Mouse (Mus musculus) neural tube, embryonic 14.5 days (tissue): ENCODE measurements around the gene Gpr62. TPM values are rescaled to one million over a fixed set of nuclear protein-coding genes. Genes with fewer than 3 reads are reported as not detected.
A peak's percentile ranks its signal among the peaks of the same experiment; 100 is the strongest.

ENCODE experiments used
- ATAC-seq: fragments of 200-750 bp; cut with Nextera tagmentation; 2 replicates; pipeline ENCODE4 v1.8.0; 2017; ENCODE audit warnings: low read depth, mild to moderate bottlenecking, moderate TSS enrichment, moderate library complexity
- H3K27ac ChIP-seq: fragments of 300-500 bp; sonication (generic); 2 replicates; pipeline ENCODE4 v1.5.1; 2014; ENCODE audit warnings: low read depth, mild to moderate bottlenecking, control low read depth, low read length, moderate library complexity, mixed read lengths
- H3K27me3 ChIP-seq: fragments of 300-500 bp; sonication (generic); 2 replicates; pipeline ENCODE4 v1.6.1; 2014; ENCODE audit warnings: low read length; ENCODE audit not compliant: control insufficient read depth, insufficient read depth
- H3K36me3 ChIP-seq: fragments of 300-500 bp; sonication (generic); 2 replicates; pipeline ENCODE4 v1.6.1; 2014; ENCODE audit warnings: low read length, mixed read lengths; ENCODE audit not compliant: control insufficient read depth, insufficient read depth
- H3K4me1 ChIP-seq: fragments of 300-500 bp; sonication (generic); 2 replicates; pipeline ENCODE4 v1.6.1; 2014; ENCODE audit warnings: low read length; ENCODE audit not compliant: control insufficient read depth, insufficient read depth
- H3K4me2 ChIP-seq: fragments of 300-500 bp; sonication (generic); 2 replicates; pipeline ENCODE4 v1.6.1; 2014; ENCODE audit warnings: mild to moderate bottlenecking, low read depth, low read length, control low read depth
- H3K4me3 ChIP-seq: fragments of 300-500 bp; sonication (generic); 2 replicates; pipeline ENCODE4 v1.5.1; 2014; ENCODE audit warnings: low read depth, low read length, control low read depth, mixed read lengths
- H3K9ac ChIP-seq: fragments of 300-500 bp; sonication (generic); replicated peaks from 2 replicates; pipeline ENCODE4 v1.6.1; 2014; ENCODE audit warnings: low read depth, mild to moderate bottlenecking, control low read depth, low read length, mixed read lengths
- H3K9me3 ChIP-seq: fragments of 300-500 bp; sonication (generic); 2 replicates; pipeline ENCODE4 v1.6.1; 2016; ENCODE audit warnings: low read length; ENCODE audit not compliant: control insufficient read depth
- WGBS: fragments of 180-500 bp; shearing (Covaris S2); extraction: QIAGEN DNeasy Blood & Tissue Kit; methylation state at CpG from one replicate; pipeline ENCODE4 v1.1.7; 2014; 5-methylcytosine and 5-hydroxymethylcytosine counted together
- polyA plus RNA-seq: library from polyadenylated mRNA; unstranded; fragments of >200 nt; fragmentation: Nextera tagmentation; extraction: Ambion mirVana; gene quantifications from 2 replicates; pipeline ENCODE4 v1.2.1, GENCODE M21; 2014

Gene Gpr62
- polyA plus RNA-seq, 1 experiment from 2014 or later = 1.7 TPM

- Histone ChIP-seq H3K27ac (no peak overlapping the region), H3K4me2 (no peak overlapping the region), H3K9me3 (no peaks in the 10 kb centered on the region), H3K27me3 (no peaks in the 10 kb centered on the region), H3K4me1 (peaks cover 24% of the 10 kb centered on the region), H3K36me3 (no peaks in the 10 kb centered on the region), H3K4me3 (no peak overlapping the region), H3K9ac (no peak overlapping the region)
- WGBS = 93% methylated on average over 8 of the region's 8 CpGs
- no peak for ATAC-seq
Measured at GRCm38 (mm10) chr9:106449947-106450346, 15.8 kb downstream of the Gpr62 start.

- Histone ChIP-seq H3K27ac (peak overlapping the region; percentile 66; the same call in 1 of the 2 replicates), H3K36me3 (no peaks in the 10 kb centered on the region), H3K4me3 (peak overlapping the region; percentile 35), H3K9ac (peak overlapping the region; percentile 47), H3K27me3 (no peaks in the 10 kb centered on the region), H3K9me3 (no peaks in the 10 kb centered on the region), H3K4me1 (peaks cover 24% of the 10 kb centered on the region), H3K4me2 (peak overlapping the region; percentile 78)
- peak; percentile 69; the same call in 1 of the 2 replicates for ATAC-seq
- WGBS = 2% methylated on average over 23 of the region's 23 CpGs
Measured at GRCm38 (mm10) chr9:106448498-106449031, 17.2 kb downstream of the Gpr62 start.

DNA sequence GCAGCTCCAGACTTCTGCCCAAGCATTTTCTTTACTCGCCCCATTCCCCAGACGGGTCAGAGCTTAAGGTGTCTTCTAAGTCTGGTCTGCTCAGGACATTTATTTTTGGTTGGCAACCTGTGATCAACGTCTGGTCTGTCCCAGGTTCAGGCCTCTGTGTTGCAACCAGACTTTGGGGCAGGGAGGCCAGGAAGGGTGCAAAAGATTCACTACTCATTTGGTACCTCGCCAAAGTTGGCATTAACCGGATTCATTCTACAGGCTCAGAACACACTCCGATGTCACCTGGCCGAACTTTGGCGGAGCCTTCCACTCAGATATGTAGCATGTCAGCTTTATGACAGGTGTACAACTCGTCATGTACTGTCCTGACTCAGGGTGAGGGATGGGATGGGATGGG is 17.8 kb downstream of the Gpr62 start:
- Histone ChIP-seq H3K9me3 (no peaks in the 10 kb centered on the region), H3K9ac (0 out of 2 replicates have a peak overlapping the region, but pooled peaks have one; percentile 3), H3K27me3 (no peaks in the 10 kb centered on the region), H3K27ac (peak overlapping the region; percentile 70), H3K4me3 (peak overlapping the region; percentile 53), H3K4me2 (peak overlapping the region; percentile 78), H3K4me1 (peaks cover 24% of the 10 kb centered on the region), H3K36me3 (no peaks in the 10 kb centered on the region)
- peak; percentile 29; the same call in 1 of the 2 replicates for ATAC-seq
- 40% methylated on average over 9 of the region's 9 CpGs for WGBS

- WGBS = 0% methylated on average over 24 of the region's 24 CpGs
- H3K27ac ChIP-seq = peak within 1 kb of the TSS; percentile 70
- no peaks in the 10 kb centered on the region for H3K36me3 ChIP-seq
- H3K4me2 ChIP-seq = peak within 1 kb of the TSS; percentile 78
- H3K9ac ChIP-seq = peak within 1 kb of the TSS; percentile 58
- H3K4me1 ChIP-seq = peaks cover 18% of the 10 kb centered on the region
- H3K4me3 ChIP-seq = peak within 1 kb of the TSS; percentile 53
- no peaks in the 10 kb centered on the region for H3K27me3 ChIP-seq
- no peaks in the 10 kb centered on the region for H3K9me3 ChIP-seq
- ATAC-seq = peak; percentile 78
Measured at GRCm38 (mm10) chr9:106447348-106447747, 18.4 kb downstream of the Gpr62 start, which contains the start of the genes Abhd14b and Abhd14a. Abhd14b (plus strand) TSS chr9:106447459. Abhd14a (minus strand) TSS chr9:106447678.

- Histone ChIP-seq H3K27ac (no peak overlapping the region), H3K9ac (no peak overlapping the region), H3K4me1 (peaks cover 13% of the 10 kb centered on the region), H3K4me3 (no peak overlapping the region), H3K4me2 (no peak overlapping the region), H3K9me3 (no peaks in the 10 kb centered on the region), H3K27me3 (no peaks in the 10 kb centered on the region), H3K36me3 (no peaks in the 10 kb centered on the region)
- ATAC-seq = no peak
- 79% methylated on average over 4 of the region's 4 CpGs for WGBS
Measured at GRCm38 (mm10) chr9:106444836-106445235, 20.9 kb downstream of the Gpr62 start.

- no peak overlapping the region for H3K27ac ChIP-seq
- H3K4me3 ChIP-seq = no peak overlapping the region
- H3K9ac ChIP-seq = no peak overlapping the region
- ATAC-seq = no peak
- peaks cover 10% of the 10 kb centered on the region; the same call in 1 of the 2 replicates for H3K4me1 ChIP-seq
- H3K27me3 ChIP-seq = no peaks in the 10 kb centered on the region
- H3K4me2 ChIP-seq = no peak overlapping the region
- 84% methylated on average over 5 of the region's 5 CpGs for WGBS
- H3K9me3 ChIP-seq = no peaks in the 10 kb centered on the region
- H3K36me3 ChIP-seq = no peaks in the 10 kb centered on the region
Measured at GRCm38 (mm10) chr9:106442680-106443079, 23.1 kb downstream of the Gpr62 start.

- Histone ChIP-seq H3K27ac (no peak overlapping the region), H3K4me3 (no peak overlapping the region), H3K36me3 (peaks cover 22% of the 10 kb centered on the region), H3K9me3 (no peaks in the 10 kb centered on the region), H3K9ac (no peak overlapping the region), H3K4me1 (peaks cover 15% of the 10 kb centered on the region; the same call in 1 of the 2 replicates), H3K4me2 (no peak overlapping the region), H3K27me3 (no peaks in the 10 kb centered on the region)
- 87% methylated on average over 9 of the region's 9 CpGs for WGBS
- ATAC-seq = no peak
Measured at GRCm38 (mm10) chr9:106436566-106436965, 29.2 kb downstream of the Gpr62 start.

- Histone ChIP-seq H3K9me3 (no peaks in the 10 kb centered on the region), H3K4me3 (no peak overlapping the region), H3K9ac (no peak overlapping the region), H3K36me3 (peaks cover 26% of the 10 kb centered on the region), H3K27me3 (no peaks in the 10 kb centered on the region), H3K4me1 (peaks cover 17% of the 10 kb centered on the region), H3K27ac (no peak overlapping the region), H3K4me2 (no peak overlapping the region)
- WGBS = 79% methylated on average over 7 of the region's 7 CpGs
- no peak for ATAC-seq
Measured at GRCm38 (mm10) chr9:106433389-106433788, 32.3 kb downstream of the Gpr62 start.

DNA sequence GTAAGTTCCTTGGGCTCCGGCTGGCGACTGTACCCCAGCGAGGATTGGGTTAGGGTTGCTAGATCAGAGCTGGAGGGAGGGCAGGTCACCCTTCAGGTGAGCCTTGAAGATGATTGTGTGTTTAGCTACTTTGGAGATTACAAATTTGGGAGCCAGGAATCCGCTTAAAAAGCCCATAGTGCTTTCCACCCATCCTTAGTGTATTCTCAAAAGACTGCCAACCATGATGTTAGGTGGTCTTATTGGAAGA is 35.8 kb downstream of the Gpr62 start:
- H3K36me3 ChIP-seq = peaks cover 26% of the 10 kb centered on the region
- H3K27me3 ChIP-seq = no peaks in the 10 kb centered on the region
- H3K9me3 ChIP-seq = no peaks in the 10 kb centered on the region
- WGBS = 2% methylated on average over 4 of the region's 4 CpGs
- peak overlapping the region; percentile 93 for H3K27ac ChIP-seq
- peak overlapping the region; percentile 45 for H3K4me3 ChIP-seq
- peaks cover 7% of the 10 kb centered on the region for H3K4me1 ChIP-seq
- ATAC-seq = no peak
- peak overlapping the region; percentile 73 for H3K4me2 ChIP-seq
- H3K9ac ChIP-seq = peak overlapping the region; percentile 85
